Mouse (Mus musculus) gastrocnemius, postnatal 10 days (tissue): ENCODE measurements around the gene Mest. TPM values are rescaled to one million over a fixed set of nuclear protein-coding genes. Genes with fewer than 3 reads are reported as not detected.

ENCODE experiments used
- DNase-seq: peaks from one replicate; pipeline ENCODE4 v3.0.0; 2021; ENCODE audit warnings: mixed read lengths
- microRNA-seq, 2 experiments: library from miRNA; unstranded; fragments of <30 nt; microRNA quantifications; one replicate each; pipeline ENCODE4 v1.2.0; 2021
- total RNA-seq, 2 experiments: library from RNA; stranded (reverse); gene quantifications; 2 replicates each; pipeline ENCODE4 v1.2.3; 2021

Gene Mest
- total RNA-seq, 2 experiments from 2014 or later = 211 to 268 TPM

DNA sequence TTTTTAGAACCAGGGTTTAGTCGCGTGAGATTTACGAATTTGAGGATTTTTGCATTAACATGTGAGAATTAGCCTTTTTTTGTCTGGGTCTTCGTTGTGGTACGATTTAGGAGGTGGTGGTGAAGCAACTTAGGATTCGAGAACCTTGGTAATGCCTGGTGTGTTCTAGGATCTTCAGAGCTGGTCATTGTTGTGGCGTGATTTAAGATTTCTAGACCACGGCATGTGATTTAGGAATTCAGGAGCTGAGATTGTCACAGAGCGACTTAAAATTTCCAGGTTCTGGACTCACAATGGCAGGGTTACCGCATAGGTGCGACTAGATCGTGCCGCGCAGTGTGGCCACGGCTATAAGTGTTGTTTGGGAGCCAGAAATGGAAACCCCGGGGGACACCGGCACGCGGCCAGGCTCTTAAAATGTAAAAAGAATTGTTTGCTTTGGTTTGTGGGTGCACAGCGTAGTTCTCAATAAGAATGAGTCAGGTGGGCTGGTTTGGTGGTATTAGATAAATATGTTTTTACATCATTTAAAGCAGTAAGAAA is 15.2 kb downstream of the Mest start:
- DNase-seq = no peak

- DNase-seq = no peak
Measured at GRCm38 (mm10) chr6:30739177-30739747, 15.9 kb downstream of the Mest start.

GRCm38 (mm10) chr6:30744846-30745245 is 21.5 kb downstream of the Mest start:
- no peak for DNase-seq

DNA sequence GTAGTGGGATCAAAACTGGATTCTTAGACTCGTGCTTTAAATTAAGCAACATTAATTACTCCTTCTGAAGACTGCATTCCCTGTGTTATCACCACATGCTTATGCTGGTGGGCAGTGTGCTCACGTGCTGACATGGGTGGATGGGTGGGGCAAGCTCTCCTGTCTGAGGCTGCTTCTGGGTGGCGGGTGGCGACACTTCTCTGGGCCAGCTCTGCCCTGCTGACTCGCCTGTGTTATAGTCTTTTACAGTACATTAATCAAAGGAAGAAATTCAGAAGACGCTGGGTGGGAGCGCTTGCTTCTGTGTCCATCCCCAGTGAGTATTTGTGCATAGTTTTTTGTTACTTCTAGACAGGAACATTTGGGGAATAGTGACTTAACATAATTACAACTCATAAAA is 22.2 kb downstream of the Mest start:
- DNase-seq = no peak

DNA sequence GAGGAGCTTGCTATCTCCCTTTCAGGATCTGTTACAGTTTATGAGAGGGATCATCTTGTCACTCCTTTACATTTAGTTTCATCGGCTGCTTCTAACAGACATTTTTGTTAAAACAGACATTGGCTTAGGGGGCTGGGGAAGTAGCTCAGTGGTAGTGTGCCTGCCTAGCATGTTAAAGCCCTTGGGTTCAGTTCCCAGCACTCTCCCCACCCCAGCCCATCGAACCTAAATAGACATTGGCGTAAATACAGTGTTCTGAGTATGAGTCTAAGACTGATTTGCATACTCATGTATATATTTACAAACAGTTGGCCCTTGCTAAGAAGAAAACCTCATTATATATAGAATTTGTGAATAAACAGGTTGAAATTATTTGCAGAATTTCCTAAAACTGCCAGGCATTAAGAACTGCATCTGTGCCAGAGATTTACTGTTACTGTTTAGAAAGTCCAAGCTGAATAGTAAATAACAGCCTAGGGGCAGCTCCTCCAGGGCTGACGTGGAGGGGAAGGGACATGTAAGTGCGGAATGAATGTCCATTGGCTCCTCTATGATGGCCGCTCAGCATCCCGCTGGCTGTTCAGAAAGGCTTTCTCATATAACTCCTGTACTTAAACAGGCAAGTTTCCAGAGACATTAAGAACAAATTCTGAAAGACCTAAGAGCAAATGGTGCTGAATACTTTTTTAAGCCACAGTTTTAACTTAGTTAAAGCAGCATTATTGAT is 24.4 kb downstream of the Mest start:
- DNase-seq = no peak

- no peak for DNase-seq
Measured at GRCm38 (mm10) chr6:30748358-30748910, 25.1 kb downstream of the Mest start.

- DNase-seq = no peak
Measured at GRCm38 (mm10) chr6:30749042-30749689, 25.8 kb downstream of the Mest start.

DNA sequence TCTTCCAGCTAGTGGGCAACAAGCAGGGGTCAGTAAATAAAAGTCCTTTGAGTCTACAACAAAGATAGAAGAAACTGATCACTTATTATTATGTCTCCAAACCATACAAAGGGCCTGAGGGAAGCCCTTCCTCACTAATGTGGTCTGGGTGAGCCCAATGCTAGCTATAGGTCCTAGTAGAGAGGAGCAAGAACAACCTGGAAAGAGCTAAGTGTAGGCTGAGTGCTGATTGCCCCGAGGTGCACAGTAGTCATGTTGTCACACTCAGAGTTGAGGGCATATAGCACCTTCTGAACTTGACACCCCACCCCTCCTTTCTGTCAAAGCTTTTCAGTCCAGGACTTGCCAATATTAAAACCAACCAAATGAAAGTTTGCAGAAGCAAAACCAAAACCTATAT is 26.5 kb downstream of the Mest start:
- DNase-seq = no peak

DNA sequence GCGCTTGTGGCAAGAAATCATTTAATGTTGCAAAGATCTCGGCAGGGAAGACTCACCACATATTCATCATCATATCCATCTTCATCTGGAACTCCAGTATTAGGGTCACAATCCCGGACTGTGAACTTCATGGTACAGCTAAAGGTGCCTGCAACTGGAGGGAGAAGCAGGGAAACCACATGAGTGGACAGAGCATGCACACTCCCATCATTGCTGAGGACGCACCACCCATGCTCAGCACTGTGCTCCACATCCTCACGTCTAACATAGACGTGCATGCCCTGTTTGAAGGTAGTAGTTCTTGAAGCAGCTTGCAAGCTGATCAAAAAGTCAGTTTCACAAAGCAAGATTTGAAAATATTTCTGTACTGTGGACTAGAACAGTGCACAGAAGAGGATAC is 27.1 kb downstream of the Mest start:
- no peak for DNase-seq

GRCm38 (mm10) chr6:30751209-30751608 is 27.9 kb downstream of the Mest start:
- DNase-seq = no peak

Small RNA genes within 50 kb of the gene (microRNA-seq; reads per million reads assigned to microRNA genes)
- 29,884 to 41,852 reads per million in 2 experiments for gene Mir335

Other genes starting within 250 kb of the Mest start
- 10 to 100 TPM; 10.5 to 12.1 TPM for gene Tmem209, start 213.8 kb upstream of the Mest start, total RNA-seq
- under 1 TPM; 0.21 to 0.56 TPM for gene Ssmem1, start 213.7 kb upstream of the Mest start, total RNA-seq
- gene Cpa2, start 182.0 kb upstream of the Mest start, total RNA-seq = 1 to 10 TPM; 1.2 to 1.6 TPM
- 1 to 10 TPM in 1 of 2 experiments, under 1 TPM in 1; 0.80 to 1.2 TPM for gene Cpa4, start 155.2 kb upstream of the Mest start, total RNA-seq
- gene Cpa5, start 112.5 kb upstream of the Mest start, total RNA-seq = under 1 TPM; 0.78 to 0.93 TPM
- under 1 TPM in 1 of 2 experiments, not detected in 1; 0.19 TPM for gene Cpa1, start 84.3 kb upstream of the Mest start, total RNA-seq
- gene Cep41, start 29.8 kb upstream of the Mest start, total RNA-seq = 1 to 10 TPM; 3.4 to 3.7 TPM
- gene Copg2, start 173.2 kb downstream of the Mest start, total RNA-seq = 10 to 100 TPM; 31.0 to 32.3 TPM
- gene Tsga13, start 192.0 kb downstream of the Mest start, total RNA-seq = under 1 TPM; 0.21 to 0.77 TPM
- 1 to 10 TPM; 2.8 to 4.2 TPM for gene Klf14, start 235.5 kb downstream of the Mest start, total RNA-seq